Mouse (Mus musculus) erythroblast, embryonic 14.5 days (primary cell): Measurements from ENCODE around the gene Cdyl2. TPM values are rescaled to one million over a fixed set of nuclear protein-coding genes. Genes with fewer than 3 reads are reported as not detected.

ENCODE experiments used
- H3K27me3 ChIP-seq: 2 replicates; pipeline ENCODE4 v1.6.1; 2012; ENCODE audit warnings: inconsistent platforms; ENCODE audit not compliant: control insufficient read depth
- H3K36me3 ChIP-seq: 2 replicates; pipeline ENCODE4 v1.6.1; 2012; ENCODE audit warnings: mild to moderate bottlenecking, inconsistent platforms; ENCODE audit not compliant: control insufficient read depth
- H3K4me1 ChIP-seq: 2 replicates; pipeline ENCODE4 v1.6.1; 2012; ENCODE audit warnings: inconsistent platforms; ENCODE audit not compliant: control insufficient read depth
- H3K4me3 ChIP-seq: replicated peaks from 2 replicates; pipeline ENCODE3; 2012; ENCODE audit warnings: moderate library complexity, mild to moderate bottlenecking, inconsistent platforms
- H3K9me3 ChIP-seq: 2 replicates; pipeline ENCODE4 v1.6.1; 2012; ENCODE audit warnings: low read length, inconsistent platforms, mixed read lengths; ENCODE audit not compliant: control insufficient read depth
- GATA1 ChIP-seq: IDR thresholded peaks from 2 replicates; pipeline ENCODE4 v1.6.1; 2012; ENCODE audit warnings: low read length, inconsistent platforms, mixed read lengths
- TAL1 ChIP-seq: IDR thresholded peaks from 3 replicates; pipeline ENCODE4 v1.6.1; 2012; ENCODE audit warnings: low read length, inconsistent platforms, mixed read lengths
- polyA plus RNA-seq: library from polyadenylated mRNA; stranded (reverse); fragments of >175 nt; gene quantifications from 2 replicates; pipeline ENCODE4 v1.2.3, GENCODE M21; 2012

Cdyl2 gene
- polyA plus RNA-seq, 1 experiment, result 0.03 TPM

DNA sequence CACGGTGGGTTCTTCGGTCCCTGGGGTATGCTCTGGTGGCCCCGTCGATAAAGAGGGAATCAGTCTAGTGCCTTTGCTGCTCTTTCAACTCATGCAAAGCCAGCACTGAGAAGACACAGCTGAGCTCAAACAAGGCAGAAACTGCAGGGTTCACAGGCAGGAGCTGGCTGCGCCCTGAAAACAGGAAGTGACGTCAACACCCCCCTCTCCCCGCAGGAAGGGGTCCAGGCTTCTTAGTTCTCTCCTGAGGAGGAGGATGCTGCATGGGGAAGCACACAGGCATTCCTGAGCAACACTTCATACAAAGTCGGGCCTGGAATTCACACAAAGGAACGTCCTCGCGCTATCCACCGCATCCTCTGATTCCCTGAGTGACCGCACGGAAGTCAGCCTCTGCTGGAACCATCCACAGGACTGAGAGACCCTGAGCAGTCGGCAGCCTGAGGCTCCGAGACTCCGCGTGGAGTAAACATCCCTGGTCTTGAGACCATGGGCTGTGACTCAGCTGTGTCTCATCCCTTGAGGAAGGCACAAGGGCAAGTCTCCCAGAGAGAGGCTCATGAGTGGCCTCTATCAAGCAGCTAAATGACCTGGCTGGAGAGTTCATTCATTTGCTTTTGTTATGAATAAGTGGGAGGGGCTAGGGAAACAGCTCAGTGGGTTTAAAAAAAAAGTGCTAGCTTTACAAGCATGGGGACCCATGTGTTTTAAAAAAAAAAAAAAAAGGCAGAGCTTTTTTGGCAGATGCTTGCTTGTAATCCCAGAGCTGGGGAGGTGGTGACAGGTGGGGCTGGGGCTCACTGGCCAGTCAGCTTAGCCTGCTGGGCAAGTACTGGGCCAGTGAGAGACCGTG is 144.9 kb downstream of the Cdyl2 start:
- Histone ChIP-seq H3K4me3 (no peak overlapping the region), H3K4me1 (no peaks in the 10 kb centered on the region), H3K9me3 (peaks cover 26% of the 10 kb centered on the region), H3K36me3 (no peaks in the 10 kb centered on the region; the same call in 1 of the 2 replicates), H3K27me3 (no peaks in the 10 kb centered on the region)
- TF ChIP-seq GATA1 (no peak), TAL1 (no peak)

DNA sequence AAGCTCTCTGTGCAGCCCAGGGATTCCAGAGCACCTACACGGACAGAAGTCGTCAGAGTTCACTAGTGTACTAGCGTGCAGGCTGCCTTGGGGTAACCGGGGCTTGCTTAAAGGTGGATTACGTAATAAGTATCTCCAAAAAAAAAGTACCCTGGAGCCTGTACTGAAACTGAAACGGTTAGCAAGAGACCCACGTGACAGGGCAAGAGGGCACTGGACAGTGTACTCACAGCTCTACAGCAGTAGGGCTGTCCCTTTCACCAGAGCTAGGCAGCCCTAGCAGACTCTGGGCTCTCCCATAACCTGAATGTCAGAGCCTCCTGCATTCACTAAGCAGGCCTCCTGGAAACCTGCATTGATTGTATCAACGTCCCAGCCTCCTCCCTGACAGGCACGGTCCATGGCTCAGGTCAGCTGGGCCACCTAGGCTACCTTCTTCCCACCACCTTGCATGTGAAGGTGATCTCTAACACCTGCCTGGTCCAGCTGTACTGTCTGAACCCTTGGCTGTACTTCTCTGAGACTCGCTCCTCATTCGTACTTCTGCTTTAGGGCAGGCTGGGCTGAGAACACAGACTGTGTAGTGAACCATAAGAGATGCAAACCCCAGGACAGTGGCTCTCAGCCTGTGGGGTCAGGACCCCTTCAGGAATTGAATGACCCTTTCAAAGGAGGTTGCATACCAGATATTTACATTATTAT is 151.3 kb downstream of the Cdyl2 start:
- H3K27me3 ChIP-seq, result no peaks in the 10 kb centered on the region; the same call in 1 of the 2 replicates
- H3K4me3 ChIP-seq, result no peak overlapping the region
- no peaks in the 10 kb centered on the region for H3K4me1 ChIP-seq
- H3K36me3 ChIP-seq, result peaks cover 5% of the 10 kb centered on the region
- TF ChIP-seq GATA1, result no peak
- no peak for TF ChIP-seq TAL1
- peaks cover 45% of the 10 kb centered on the region for H3K9me3 ChIP-seq

DNA sequence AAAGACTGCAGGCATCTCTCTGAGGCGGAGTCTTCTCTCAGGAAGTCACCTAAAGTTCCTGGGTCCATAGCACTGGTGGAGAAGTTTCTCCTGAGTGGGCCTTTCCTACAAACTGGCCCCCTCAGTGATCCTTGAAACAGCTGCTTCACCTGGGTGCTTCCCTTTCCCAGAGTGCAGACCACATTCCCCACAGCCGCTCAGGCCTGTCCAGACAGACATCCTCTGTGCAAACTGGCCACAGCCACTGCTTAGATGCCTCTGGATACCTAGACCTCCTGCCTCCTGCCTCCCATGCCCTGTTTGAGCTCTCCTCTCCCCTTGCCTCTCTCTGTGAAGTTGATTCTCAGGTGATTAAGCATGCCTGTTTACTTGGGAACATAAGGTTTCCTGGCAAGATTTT is 156.1 kb downstream of the Cdyl2 start:
- Histone ChIP-seq H3K27me3 (no peaks in the 10 kb centered on the region; the same call in 1 of the 2 replicates), H3K4me1 (no peaks in the 10 kb centered on the region), H3K4me3 (no peak overlapping the region), H3K36me3 (peaks cover 5% of the 10 kb centered on the region), H3K9me3 (peaks cover 26% of the 10 kb centered on the region)
- TF ChIP-seq GATA1 (no peak), TAL1 (no peak)

DNA sequence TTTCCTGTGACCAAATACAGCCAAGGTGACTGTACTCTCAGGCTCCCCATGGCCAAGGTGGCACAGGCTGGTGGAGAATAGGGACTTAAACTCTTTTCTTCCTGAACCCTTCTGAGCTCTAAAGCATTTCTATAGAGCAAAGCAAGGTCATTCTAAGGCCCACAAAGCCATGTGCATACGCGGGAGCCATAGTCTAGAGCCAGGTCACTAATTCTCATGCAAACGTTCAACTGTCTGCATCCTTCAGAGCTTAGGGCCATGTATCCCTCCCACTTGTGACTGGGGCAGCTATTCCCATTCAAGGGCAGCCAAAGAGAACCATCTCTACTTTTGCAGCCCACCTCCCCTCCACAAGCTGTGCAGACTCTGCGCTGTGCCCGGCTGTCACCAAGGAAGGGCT is 159.7 kb downstream of the Cdyl2 start:
- Histone ChIP-seq H3K27me3 (no peaks in the 10 kb centered on the region; the same call in 1 of the 2 replicates), H3K4me1 (no peaks in the 10 kb centered on the region), H3K36me3 (peaks cover 3% of the 10 kb centered on the region; the same call in 1 of the 2 replicates), H3K4me3 (no peak overlapping the region), H3K9me3 (peaks cover 17% of the 10 kb centered on the region)
- TF ChIP-seq GATA1, result no peak
- no peak for TF ChIP-seq TAL1

DNA sequence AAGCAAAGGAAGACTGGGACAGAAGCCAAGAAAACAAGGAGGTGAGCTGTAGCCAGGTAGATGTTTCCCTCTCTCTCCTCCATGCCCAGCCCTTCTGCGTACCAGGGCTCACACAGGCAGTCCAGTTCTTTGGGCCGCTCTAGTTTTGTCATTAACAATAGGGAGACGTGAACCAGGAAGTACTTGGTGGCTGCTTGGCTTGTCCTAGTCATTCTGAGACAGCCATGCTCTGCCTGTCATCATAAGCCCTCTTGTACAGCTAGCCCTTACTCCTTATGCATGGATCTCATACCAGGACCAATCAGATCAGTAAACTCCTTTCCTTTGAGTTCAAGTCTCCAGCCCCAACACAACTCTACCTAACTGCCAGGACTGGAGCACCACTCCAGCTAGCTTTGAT is 180.0 kb downstream of the Cdyl2 start:
- Histone ChIP-seq H3K9me3 (no peaks in the 10 kb centered on the region), H3K4me1 (no peaks in the 10 kb centered on the region), H3K4me3 (no peak overlapping the region), H3K27me3 (no peaks in the 10 kb centered on the region), H3K36me3 (no peaks in the 10 kb centered on the region)
- no peak for TF ChIP-seq TAL1
- TF ChIP-seq GATA1, result no peak

DNA sequence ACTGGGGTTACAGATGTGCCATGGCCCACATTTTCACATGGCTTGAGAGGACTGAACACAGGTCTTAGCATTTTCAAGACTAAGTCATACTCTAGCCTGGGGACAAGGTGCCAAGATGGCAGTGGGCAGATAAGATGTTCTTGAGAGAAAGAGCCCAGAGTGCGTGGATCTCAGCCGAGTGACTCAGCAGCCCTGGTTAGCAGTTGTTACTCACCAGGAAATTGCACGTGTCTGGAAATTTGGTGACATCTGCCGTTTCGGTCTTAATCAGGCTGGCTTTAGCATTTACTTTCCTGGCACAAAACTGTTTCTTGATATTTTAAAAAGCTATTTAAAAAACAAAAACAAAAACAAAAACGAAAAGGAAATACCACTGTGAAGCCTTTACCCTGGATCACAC is 180.5 kb downstream of the Cdyl2 start:
- Histone ChIP-seq H3K27me3 (no peaks in the 10 kb centered on the region), H3K4me3 (no peak overlapping the region), H3K4me1 (no peaks in the 10 kb centered on the region), H3K9me3 (no peaks in the 10 kb centered on the region), H3K36me3 (no peaks in the 10 kb centered on the region)
- TF ChIP-seq GATA1, result no peak
- no peak for TF ChIP-seq TAL1

DNA sequence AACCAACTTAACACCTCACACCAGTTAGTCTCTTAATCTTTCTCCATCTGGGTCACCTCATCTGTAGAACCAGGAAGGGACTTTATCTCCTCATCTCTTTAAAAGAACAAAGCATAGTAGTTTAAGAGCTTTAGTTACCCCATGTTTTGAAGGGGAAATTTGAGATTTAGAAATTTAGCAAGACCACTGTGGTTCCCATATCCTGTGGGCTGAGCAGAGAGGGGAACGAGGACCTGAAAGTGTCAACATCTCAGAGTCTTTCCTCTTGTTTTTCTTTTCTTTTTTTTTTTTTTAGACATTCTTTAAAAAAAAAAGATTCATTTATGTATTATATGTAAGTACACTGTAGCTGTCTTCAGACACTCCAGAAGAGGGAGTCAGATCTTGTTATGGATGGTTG is 189.4 kb downstream of the Cdyl2 start:
- H3K36me3 ChIP-seq, result no peaks in the 10 kb centered on the region
- TF ChIP-seq TAL1 (no peak), GATA1 (no peak)
- no peak overlapping the region for H3K4me3 ChIP-seq
- H3K4me1 ChIP-seq, result no peaks in the 10 kb centered on the region
- H3K9me3 ChIP-seq, result peaks cover 14% of the 10 kb centered on the region
- H3K27me3 ChIP-seq, result no peaks in the 10 kb centered on the region

DNA sequence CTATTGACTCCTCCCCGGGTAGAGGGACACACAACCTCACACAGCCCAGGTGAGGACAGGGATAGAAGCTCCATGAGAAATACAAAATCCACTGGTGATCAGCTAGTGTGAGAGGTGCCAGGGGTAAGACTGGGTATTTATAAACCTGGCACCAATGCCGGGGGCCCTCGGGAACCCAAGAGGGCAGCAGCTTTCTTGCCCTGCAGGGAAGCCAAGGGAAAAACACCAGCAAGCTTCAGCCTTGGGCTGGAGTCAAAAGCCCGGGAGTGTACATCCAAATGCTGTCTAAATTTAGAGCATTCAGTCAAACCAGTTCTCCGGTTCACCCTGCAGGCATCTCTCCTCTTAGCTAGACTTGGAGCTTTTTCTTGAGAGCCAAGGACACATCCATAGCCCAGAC is 189.9 kb downstream of the Cdyl2 start:
- Histone ChIP-seq H3K4me1 (no peaks in the 10 kb centered on the region), H3K27me3 (no peaks in the 10 kb centered on the region), H3K4me3 (no peak overlapping the region), H3K9me3 (peaks cover 18% of the 10 kb centered on the region), H3K36me3 (no peaks in the 10 kb centered on the region)
- TF ChIP-seq GATA1, result no peak
- no peak for TF ChIP-seq TAL1

DNA sequence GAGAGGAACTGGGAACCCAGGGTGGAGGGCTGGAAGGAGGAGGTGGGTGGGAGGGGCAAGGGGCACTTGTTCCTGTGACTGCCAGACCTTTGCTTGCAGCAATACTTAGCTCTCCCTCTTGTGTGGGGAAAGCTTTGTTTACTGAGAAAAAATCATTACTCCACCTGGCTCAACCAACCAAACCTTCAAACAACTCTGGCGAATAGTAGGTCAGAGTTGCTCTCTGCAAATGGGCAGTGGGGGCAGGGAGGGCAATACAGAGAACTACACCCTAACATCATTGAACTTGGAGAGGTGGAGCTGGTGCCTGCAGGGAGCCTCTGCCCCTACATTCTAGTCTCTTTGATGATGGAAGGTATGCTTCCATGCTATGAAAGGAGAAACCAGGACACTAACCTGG is 192.7 kb downstream of the Cdyl2 start:
- no peaks in the 10 kb centered on the region for H3K4me1 ChIP-seq
- H3K27me3 ChIP-seq, result no peaks in the 10 kb centered on the region
- H3K9me3 ChIP-seq, result peaks cover 25% of the 10 kb centered on the region
- TF ChIP-seq TAL1 (no peak), GATA1 (no peak)
- no peak overlapping the region for H3K4me3 ChIP-seq
- no peaks in the 10 kb centered on the region for H3K36me3 ChIP-seq
